Mouse (Mus musculus): ENCODE results near the gene Acap1.
A peak's percentile ranks its signal among the peaks of the same experiment; 100 is the strongest.

Acap1 gene

GRCm38 (mm10) chr11:69834001-69834549 lies 61.3 kb downstream of the Acap1 start:
- DNase-seq = peak; percentile 44

- DNase-seq = no peak
These were observed 61.8 kb downstream of the Acap1 start for GRCm38 (mm10) chr11:69833554-69833953.

Measured in cerebellum, adult 11-12 months (tissue).